Mouse (Mus musculus) olfactory bulb, adult 2 months (tissue): Measurements from ENCODE around the gene Dhx40.

Source experiments
- CTCF ChIP-seq: fragments of 200-500 bp; IDR thresholded peaks from 2 replicates; pipeline ENCODE4 v1.5.1; 2012; ENCODE audit warnings: low read depth, mild to moderate bottlenecking, low read length, moderate library complexity; ENCODE audit not compliant: insufficient read depth
- POLR2A ChIP-seq: fragments of 200-500 bp; IDR thresholded peaks from 2 replicates; pipeline ENCODE4 v1.6.1; 2012; ENCODE audit warnings: mild to moderate bottlenecking, low read depth, low read length, moderate library complexity; ENCODE audit not compliant: insufficient read depth

GRCm38 (mm10) chr11:86855639-86856425 lies 48.3 kb upstream of the Dhx40 start:
- no peak for TF ChIP-seq CTCF
- TF ChIP-seq POLR2A, result no peak
